In the genomic region with DNA sequence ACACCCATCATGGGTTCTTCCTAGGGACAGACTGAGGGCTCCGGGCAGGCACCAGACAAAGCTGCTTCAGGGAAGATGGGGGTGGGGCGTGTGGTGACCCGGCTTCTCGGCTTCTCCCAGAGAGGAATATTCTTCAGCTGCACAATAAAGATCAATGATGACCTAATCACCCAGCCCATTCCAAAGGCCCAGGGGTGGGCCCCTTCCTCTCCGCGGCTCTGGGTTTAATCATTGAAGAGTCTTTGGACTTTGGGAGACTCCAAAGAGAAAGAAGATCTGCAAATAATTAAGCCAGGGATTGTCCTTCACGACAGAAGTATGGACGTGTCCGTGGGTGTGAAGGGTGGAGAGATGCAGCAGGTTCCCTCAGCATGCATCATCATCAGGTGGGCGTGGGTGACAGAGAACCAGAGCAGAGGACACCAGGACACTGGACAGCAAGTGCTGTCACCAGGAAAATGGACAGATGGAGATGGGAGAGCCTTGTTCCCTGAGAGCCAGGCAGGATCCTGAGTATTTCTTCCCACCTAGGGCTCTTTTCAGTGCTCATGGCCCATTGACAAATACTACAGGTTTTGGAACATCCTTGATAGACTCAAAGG, we compare ENCODE assay signal across 11 mouse cellular contexts. TPM values are rescaled to one million over a fixed set of nuclear protein-coding genes. Genes with fewer than 3 reads are reported as not detected.
A peak's percentile ranks its signal among the peaks of the same experiment; 100 is the strongest.
DNase-seq lines count a peak whose midpoint lies in the region; ATAC-seq lines count a peak whose summit lies in the region.
"Had no signal": no experiment of that assay in that cellular context is flagged by ENCODE, and none has a peak within 500 bp of the region (broad histone marks: within the 10 kb centered on the region; RNA-seq: fewer than 3 reads in every experiment).

No protein-coding gene starts in this region.

- no peak overlapping the region for H3K4me3 ChIP-seq in hindbrain, embryonic 11.5 days (ENCODE audit: low read depth, low read length)
- no peak overlapping the region for H3K4me3 ChIP-seq in hindbrain, embryonic 16.5 days (ENCODE audit: low read length)
- H3K4me3 ChIP-seq in embryonic facial prominence, embryonic 12.5 days = no peak overlapping the region
- no peak overlapping the region for H3K4me3 ChIP-seq in liver, embryonic 16.5 days (ENCODE audit: low read depth, low read length)
- H3K4me3 ChIP-seq: embryonic facial prominence, embryonic 15.5 days; limb, embryonic 12.5 days had no signal

- H3K4me1 ChIP-seq in hindbrain, embryonic 11.5 days (replicated peaks; ENCODE audit: control insufficient read depth, insufficient read depth, low read length) = 0 out of 2 replicates have a peak, but pooled peaks cover 6% of the 10 kb centered on the region
- H3K4me1 ChIP-seq in hindbrain, embryonic 16.5 days (ENCODE audit: control insufficient read depth, insufficient read depth, low read depth, low read length) = peaks cover 4% of the 10 kb centered on the region; the same call in 1 of the 2 replicates
- peaks cover 17% of the 10 kb centered on the region; the same call in 1 of the 2 replicates for H3K4me1 ChIP-seq in embryonic facial prominence, embryonic 12.5 days
- peaks cover 2% of the 10 kb centered on the region; the same call in 1 of the 2 replicates for H3K4me1 ChIP-seq in liver, embryonic 16.5 days (ENCODE audit: control insufficient read depth, low read depth, low read length)

- H3K4me2 ChIP-seq in hindbrain, embryonic 11.5 days (replicated peaks; ENCODE audit: low read depth, low read length) = no peak overlapping the region
- no peak overlapping the region for H3K4me2 ChIP-seq in hindbrain, embryonic 16.5 days (ENCODE audit: low read length)
- H3K4me2 ChIP-seq in embryonic facial prominence, embryonic 12.5 days (replicated peaks) = no peak overlapping the region
- H3K4me2 ChIP-seq in liver, embryonic 16.5 days (ENCODE audit: low read depth, low read length) = no peak overlapping the region
- H3K4me2 ChIP-seq: embryonic facial prominence, embryonic 15.5 days; limb, embryonic 12.5 days had no signal

- WGBS in hindbrain, embryonic 11.5 days = 25% methylated on average over 10 of the region's 10 CpGs
- WGBS in hindbrain, embryonic 16.5 days = 35% methylated on average over 10 of the region's 10 CpGs
- WGBS in embryonic facial prominence, embryonic 12.5 days = 21% methylated on average over 10 of the region's 10 CpGs
- 59% methylated on average over 10 of the region's 10 CpGs for WGBS in liver, embryonic 16.5 days (ENCODE audit: insufficient replicate concordance)

- no peak for ATAC-seq in hindbrain, embryonic 11.5 days (ENCODE audit: low FRiP score)
- no peak for ATAC-seq in hindbrain, embryonic 16.5 days
- ATAC-seq in embryonic facial prominence, embryonic 12.5 days (ENCODE audit: insufficient number of reproducible peaks, insufficient read depth, low FRiP score, low TSS enrichment) = no peak
- peak; percentile 80 for ATAC-seq in liver, embryonic 16.5 days (ENCODE audit: low read depth)

- H3K9me3 ChIP-seq in hindbrain, embryonic 11.5 days (ENCODE audit: control insufficient read depth, low read length) = no peaks in the 10 kb centered on the region
- H3K9me3 ChIP-seq in hindbrain, embryonic 16.5 days (ENCODE audit: control insufficient read depth, low read length) = no peaks in the 10 kb centered on the region
- H3K9me3 ChIP-seq in embryonic facial prominence, embryonic 12.5 days = no peaks in the 10 kb centered on the region
- no peaks in the 10 kb centered on the region for H3K9me3 ChIP-seq in liver, embryonic 16.5 days (replicated peaks; ENCODE audit: control insufficient read depth, low read length)
- H3K9me3 ChIP-seq: embryonic facial prominence, embryonic 15.5 days; limb, embryonic 12.5 days had no signal

- no peak overlapping the region for H3K9ac ChIP-seq in hindbrain, embryonic 11.5 days (ENCODE audit: low read depth, low read length)
- no peak overlapping the region for H3K9ac ChIP-seq in hindbrain, embryonic 16.5 days (ENCODE audit: low read depth, low read length)
- H3K9ac ChIP-seq in embryonic facial prominence, embryonic 12.5 days = 0 out of 2 replicates have a peak overlapping the region, but pooled peaks have one; percentile 29
- H3K9ac ChIP-seq in liver, embryonic 16.5 days (ENCODE audit: low read depth, low read length) = no peak overlapping the region
- H3K9ac ChIP-seq: embryonic facial prominence, embryonic 15.5 days; limb, embryonic 12.5 days had no signal

- DNase-seq in hindbrain, embryonic 11.5 days (ENCODE audit: low spot score) = peak; percentile 44
- peak; percentile 88 for DNase-seq in kidney, adult 9 months
- DNase-seq in thymus, postnatal 14 days = no peak
- DNase-seq in spleen, postnatal 14 days (ENCODE audit: low spot score in 2 of 2) = no peak
- DNase-seq: midbrain, embryonic 14.5 days; right cerebral cortex, adult 18-20 months had no signal

- H3K27ac ChIP-seq in hindbrain, embryonic 11.5 days (ENCODE audit: low read depth, low read length) = no peak overlapping the region; the same call in 1 of the 2 replicates
- no peak overlapping the region for H3K27ac ChIP-seq in hindbrain, embryonic 16.5 days (ENCODE audit: low read depth, low read length)
- no peak overlapping the region for H3K27ac ChIP-seq in embryonic facial prominence, embryonic 12.5 days
- peak overlapping the region; percentile 56 for H3K27ac ChIP-seq in liver, embryonic 16.5 days (ENCODE audit: low read length)
- H3K27ac ChIP-seq: embryonic facial prominence, embryonic 15.5 days; limb, embryonic 12.5 days had no signal

- H3K27me3 ChIP-seq in hindbrain, embryonic 11.5 days (ENCODE audit: control insufficient read depth, insufficient read depth, low read length) = no peaks in the 10 kb centered on the region
- H3K27me3 ChIP-seq in hindbrain, embryonic 16.5 days (replicated peaks; ENCODE audit: control insufficient read depth, insufficient read depth, low read length) = no peaks in the 10 kb centered on the region
- no peaks in the 10 kb centered on the region for H3K27me3 ChIP-seq in embryonic facial prominence, embryonic 12.5 days
- no peaks in the 10 kb centered on the region for H3K27me3 ChIP-seq in liver, embryonic 16.5 days (ENCODE audit: control insufficient read depth, insufficient read depth, low read depth, low read length)
- H3K27me3 ChIP-seq: embryonic facial prominence, embryonic 15.5 days; limb, embryonic 12.5 days had no signal

- H3K36me3 ChIP-seq in hindbrain, embryonic 11.5 days (ENCODE audit: control insufficient read depth, insufficient read depth, low read length) = no peaks in the 10 kb centered on the region
- no peaks in the 10 kb centered on the region for H3K36me3 ChIP-seq in hindbrain, embryonic 16.5 days (ENCODE audit: control insufficient read depth, insufficient read depth, low read length)
- H3K36me3 ChIP-seq in embryonic facial prominence, embryonic 12.5 days = no peaks in the 10 kb centered on the region
- H3K36me3 ChIP-seq in liver, embryonic 16.5 days (ENCODE audit: control insufficient read depth, insufficient read depth) = no peaks in the 10 kb centered on the region
- H3K36me3 ChIP-seq: embryonic facial prominence, embryonic 15.5 days; limb, embryonic 12.5 days had no signal

RNA-seq across cellular contexts. Expression of a gene that starts 28.5 kb away (rescaled TPM):
- 12.5 and 15.9 TPM in 2 replicates for polyA plus RNA-seq in hindbrain, embryonic 11.5 days (2014; fragmentation: Nextera tagmentation; extraction: Ambion mirVana)
- polyA plus RNA-seq in hindbrain, embryonic 16.5 days (2015; fragmentation: Nextera tagmentation; extraction: Ambion mirVana) = 2.9 and 5.1 TPM in 2 replicates
- polyA plus RNA-seq in embryonic facial prominence, embryonic 12.5 days (2016; fragmentation: Nextera tagmentation; extraction: Ambion mirVana) = 9.4 and 9.7 TPM in 2 replicates
- polyA plus RNA-seq in liver, embryonic 16.5 days (2015; fragmentation: Nextera tagmentation; extraction: Ambion mirVana) = 1.4 and 1.7 TPM in 2 replicates

Comparison
In these comparisons a context has a peak if more than half of its experiments do, and no peak if none do; other contexts are left out.
1. DNase-seq: peak in hindbrain, embryonic 11.5 days (single experiment) and kidney, adult 9 months (single experiment); none in thymus, postnatal 14 days (single experiment) and spleen, postnatal 14 days (0 of 2).